Mouse (Mus musculus): ENCODE data around the gene Sprr1b. TPM values are rescaled to one million over a fixed set of nuclear protein-coding genes. Genes with fewer than 3 reads are reported as not detected.

The Sprr1b gene
- polyA plus RNA-seq (2014; fragmentation: Illumina TruSeq; extraction: RNeasy Lipid Tissue Mini Kit (QIAGEN cat#74804); ENCODE audit: low read depth, low replicate concordance), result not detected

DNA sequence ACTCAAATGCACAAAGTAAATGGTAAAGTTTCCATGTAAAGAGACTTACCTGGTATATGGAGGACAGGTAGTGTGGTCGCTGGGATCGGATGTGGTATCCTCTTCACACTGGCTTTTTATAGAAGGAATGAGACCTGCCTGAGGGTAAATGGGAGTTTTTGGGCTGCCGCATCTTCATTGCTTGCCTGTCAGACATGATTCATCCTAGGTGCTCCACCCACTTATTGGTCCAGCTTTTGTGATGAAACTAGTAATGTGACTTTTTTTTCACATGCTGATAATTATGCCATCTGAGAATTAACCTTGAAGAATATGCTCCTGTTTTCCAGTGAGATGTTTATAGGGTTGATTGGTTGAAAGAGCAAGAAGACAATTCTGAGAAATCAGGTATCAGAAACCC is at the start of gene Sprr1b:
TSS of gene Sprr1b (minus strand) at position 101 of the 400 bp plus-strand sequence.

DNA sequence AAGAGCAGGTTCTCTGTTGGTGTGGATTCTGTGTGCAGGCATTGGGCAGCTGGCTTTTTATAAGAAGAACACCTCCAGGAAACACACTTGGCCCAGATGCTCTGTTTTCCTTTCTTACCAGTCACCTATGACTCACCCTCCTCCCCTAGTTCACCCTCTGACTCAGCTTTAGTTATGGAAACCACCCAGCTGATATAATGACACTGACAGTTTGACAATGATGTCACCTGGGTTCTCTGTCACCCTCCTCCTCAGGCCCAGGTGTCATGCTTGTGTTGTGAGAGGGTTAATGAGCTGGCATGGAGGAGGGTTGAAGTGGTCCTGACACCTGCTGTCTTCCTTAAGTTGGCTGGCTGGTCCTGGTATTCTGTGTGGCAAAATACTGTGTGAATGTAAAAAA is 47.3 kb upstream of the Sprr1b start, which contains the start of gene Sprr1a:
TSS of gene Sprr1a (minus strand) at position 33 of the 400 bp plus-strand sequence.

DNA sequence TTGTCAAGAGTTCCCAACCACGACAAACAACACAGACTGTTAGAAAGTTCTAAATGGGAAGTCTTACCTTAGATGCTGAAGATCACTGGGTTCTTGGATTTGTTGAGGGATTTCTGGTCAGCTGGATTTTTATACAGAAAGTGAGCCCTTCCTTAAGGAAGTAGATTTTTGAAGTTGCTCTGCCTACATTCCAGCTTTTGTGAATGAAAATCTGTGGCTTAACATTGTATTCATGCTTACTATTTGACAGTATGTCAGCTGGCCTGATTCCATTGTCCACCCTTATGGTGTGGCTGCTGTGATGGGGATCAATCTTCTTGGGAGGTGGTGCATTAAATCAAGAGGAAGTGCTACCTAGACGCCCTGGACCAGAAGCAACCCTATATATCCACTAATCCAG is 20.0 kb upstream of the Sprr1b start, which contains the start of gene Sprr3:
TSS of gene Sprr3 (minus strand) at position 101 of the 400 bp plus-strand sequence.

DNA sequence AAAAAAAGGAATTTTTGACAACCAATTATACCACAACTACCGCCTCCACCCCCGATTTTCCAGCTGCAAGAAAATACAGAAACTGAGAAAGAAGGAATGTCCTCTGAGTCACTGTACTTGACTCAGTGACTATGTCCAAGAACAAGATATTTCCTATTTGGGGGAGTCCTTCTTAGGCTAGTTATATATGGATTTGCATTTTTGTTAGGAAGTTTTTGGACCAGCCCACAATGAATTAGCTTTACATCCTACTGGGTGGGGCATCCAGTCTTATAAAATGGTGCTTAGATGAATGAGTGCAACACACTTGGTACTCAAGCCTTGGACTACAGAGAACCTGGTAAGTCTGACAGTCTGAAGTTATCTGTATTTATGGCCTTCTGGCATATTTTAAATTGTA is 6.3 kb downstream of the Sprr1b start, which contains the start of gene Sprr2k:
TSS of gene Sprr2k (plus strand) at position 301 of the 400 bp plus-strand sequence.

DNA sequence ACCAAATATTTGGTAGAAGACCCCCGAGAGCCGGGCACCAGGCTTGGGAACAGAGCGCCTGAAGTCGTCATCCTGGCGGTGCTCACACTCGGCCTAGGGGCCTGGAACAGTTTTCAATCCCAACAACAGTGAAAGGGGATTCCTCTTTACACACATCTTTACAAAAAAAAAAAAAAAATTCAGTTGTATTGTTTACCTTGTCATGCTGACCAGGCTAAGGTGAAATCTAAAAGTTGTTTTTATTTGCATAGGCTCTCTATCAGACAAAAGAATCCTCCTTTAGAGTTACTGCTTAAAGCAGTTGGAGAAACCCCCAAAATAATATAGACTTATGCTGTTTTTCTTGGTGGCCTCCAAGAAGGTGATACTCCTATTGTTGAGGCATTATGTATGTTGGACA is 9.3 kb downstream of the Sprr1b start, which contains the start of gene Gm9774:
TSS of gene Gm9774 (minus strand) at position 101 of the 400 bp plus-strand sequence.

DNA sequence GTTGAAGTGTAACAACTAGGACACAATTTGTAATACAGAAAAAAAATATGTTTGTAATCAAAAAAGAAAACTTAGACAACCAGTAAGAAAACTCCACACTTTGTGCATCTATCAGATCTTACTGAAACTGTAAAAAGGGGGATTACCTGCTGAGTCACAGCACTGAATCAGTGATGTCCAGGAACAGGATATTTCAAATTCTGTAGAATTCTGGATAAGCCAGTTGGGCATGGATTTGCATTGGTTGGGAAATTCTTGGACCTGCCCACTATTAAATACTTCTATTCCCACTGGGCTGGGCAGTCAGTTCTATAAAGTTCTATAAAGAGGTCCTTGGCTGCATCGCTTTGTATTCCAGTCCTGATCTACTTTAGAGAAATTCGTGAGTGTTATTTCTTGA is 20.8 kb downstream of the Sprr1b start, which contains the start of gene Sprr2j-ps:
TSS of gene Sprr2j-ps (plus strand) at position 301 of the 400 bp plus-strand sequence.

DNA sequence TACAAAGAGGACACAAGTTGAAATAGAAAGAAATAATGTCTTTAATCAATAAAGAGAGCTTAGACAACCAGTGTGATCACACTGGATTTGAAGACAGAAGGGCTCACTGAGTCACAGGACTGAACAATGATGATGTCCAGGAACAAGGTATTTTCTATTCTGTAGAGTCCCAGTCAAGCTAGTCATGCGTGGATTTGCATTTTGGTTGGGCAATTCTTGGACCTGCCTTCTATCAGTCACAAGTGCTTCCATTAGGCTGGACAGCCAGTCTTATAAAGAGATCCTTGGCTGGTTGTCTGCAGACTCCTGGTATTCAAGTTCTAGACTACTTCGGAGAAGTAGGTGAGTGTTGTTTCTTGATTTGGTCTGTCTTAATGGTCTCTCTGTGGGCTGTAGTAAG is 30.9 kb downstream of the Sprr1b start, which contains the start of gene Sprr2i:
TSS of gene Sprr2i (plus strand) at position 301 of the 400 bp plus-strand sequence.

Other genes starting within 250 kb of the Sprr1b start
- gene Sprr2a1, start 223.0 kb downstream of the Sprr1b start, polyA plus RNA-seq (2014; fragmentation: Illumina TruSeq; extraction: RNeasy Lipid Tissue Mini Kit (QIAGEN cat#74804); ENCODE audit: low read depth, low replicate concordance), result not detected
- 0.07 TPM for gene Sprr2a2, start 222.9 kb downstream of the Sprr1b start, polyA plus RNA-seq (2014; fragmentation: Illumina TruSeq; extraction: RNeasy Lipid Tissue Mini Kit (QIAGEN cat#74804); ENCODE audit: low read depth, low replicate concordance)
- gene Sprr2a3, start 153.4 kb downstream of the Sprr1b start, polyA plus RNA-seq (2014; fragmentation: Illumina TruSeq; extraction: RNeasy Lipid Tissue Mini Kit (QIAGEN cat#74804); ENCODE audit: low read depth, low replicate concordance), result not detected
- gene Sprr2b, start 122.2 kb downstream of the Sprr1b start, polyA plus RNA-seq (2014; fragmentation: Illumina TruSeq; extraction: RNeasy Lipid Tissue Mini Kit (QIAGEN cat#74804); ENCODE audit: low read depth, low replicate concordance), result not detected
- gene Sprr2d, start 99.6 kb downstream of the Sprr1b start, polyA plus RNA-seq (2014; fragmentation: Illumina TruSeq; extraction: RNeasy Lipid Tissue Mini Kit (QIAGEN cat#74804); ENCODE audit: low read depth, low replicate concordance), result not detected
- not detected for gene Sprr2e, start 86.6 kb downstream of the Sprr1b start, polyA plus RNA-seq (2014; fragmentation: Illumina TruSeq; extraction: RNeasy Lipid Tissue Mini Kit (QIAGEN cat#74804); ENCODE audit: low read depth, low replicate concordance)
- gene Sprr2f, start 73.6 kb downstream of the Sprr1b start, polyA plus RNA-seq (2014; fragmentation: Illumina TruSeq; extraction: RNeasy Lipid Tissue Mini Kit (QIAGEN cat#74804); ENCODE audit: low read depth, low replicate concordance), result not detected
- not detected for gene Sprr2h, start 53.1 kb downstream of the Sprr1b start, polyA plus RNA-seq (2014; fragmentation: Illumina TruSeq; extraction: RNeasy Lipid Tissue Mini Kit (QIAGEN cat#74804); ENCODE audit: low read depth, low replicate concordance)
- gene Sprr2i, start 30.8 kb downstream of the Sprr1b start, polyA plus RNA-seq (2014; fragmentation: Illumina TruSeq; extraction: RNeasy Lipid Tissue Mini Kit (QIAGEN cat#74804); ENCODE audit: low read depth, low replicate concordance), result not detected
- not detected for gene Sprr2j-ps, start 20.7 kb downstream of the Sprr1b start, polyA plus RNA-seq (2014; fragmentation: Illumina TruSeq; extraction: RNeasy Lipid Tissue Mini Kit (QIAGEN cat#74804); ENCODE audit: low read depth, low replicate concordance)
- 5.4 TPM for gene Gm9774, start 9.4 kb downstream of the Sprr1b start, polyA plus RNA-seq (2014; fragmentation: Illumina TruSeq; extraction: RNeasy Lipid Tissue Mini Kit (QIAGEN cat#74804); ENCODE audit: low read depth, low replicate concordance)
- not detected for gene Sprr2k, start 6.2 kb downstream of the Sprr1b start, polyA plus RNA-seq (2014; fragmentation: Illumina TruSeq; extraction: RNeasy Lipid Tissue Mini Kit (QIAGEN cat#74804); ENCODE audit: low read depth, low replicate concordance)
- gene Sprr3, start 19.9 kb upstream of the Sprr1b start, polyA plus RNA-seq (2014; fragmentation: Illumina TruSeq; extraction: RNeasy Lipid Tissue Mini Kit (QIAGEN cat#74804); ENCODE audit: low read depth, low replicate concordance), result not detected
- gene Sprr1a, start 47.1 kb upstream of the Sprr1b start, polyA plus RNA-seq (2014; fragmentation: Illumina TruSeq; extraction: RNeasy Lipid Tissue Mini Kit (QIAGEN cat#74804); ENCODE audit: low read depth, low replicate concordance), result not detected
- gene Sprr4, start 61.7 kb upstream of the Sprr1b start, polyA plus RNA-seq (2014; fragmentation: Illumina TruSeq; extraction: RNeasy Lipid Tissue Mini Kit (QIAGEN cat#74804); ENCODE audit: low read depth, low replicate concordance), result not detected
- not detected for gene 2310046K23Rik, start 95.7 kb upstream of the Sprr1b start, polyA plus RNA-seq (2014; fragmentation: Illumina TruSeq; extraction: RNeasy Lipid Tissue Mini Kit (QIAGEN cat#74804); ENCODE audit: low read depth, low replicate concordance)
- 0.21 TPM for gene Ivl, start 134.9 kb upstream of the Sprr1b start, polyA plus RNA-seq (2014; fragmentation: Illumina TruSeq; extraction: RNeasy Lipid Tissue Mini Kit (QIAGEN cat#74804); ENCODE audit: low read depth, low replicate concordance)
- 4,960 TPM for gene Smcp, start 150.2 kb upstream of the Sprr1b start, polyA plus RNA-seq (2014; fragmentation: Illumina TruSeq; extraction: RNeasy Lipid Tissue Mini Kit (QIAGEN cat#74804); ENCODE audit: low read depth, low replicate concordance)
- gene 2210017I01Rik, start 168.7 kb upstream of the Sprr1b start, polyA plus RNA-seq (2014; fragmentation: Illumina TruSeq; extraction: RNeasy Lipid Tissue Mini Kit (QIAGEN cat#74804); ENCODE audit: low read depth, low replicate concordance), result 0.48 TPM
- 2.4 TPM for gene Lce6a, start 182.9 kb upstream of the Sprr1b start, polyA plus RNA-seq (2014; fragmentation: Illumina TruSeq; extraction: RNeasy Lipid Tissue Mini Kit (QIAGEN cat#74804); ENCODE audit: low read depth, low replicate concordance)
- not detected for gene Lce1a1, start 209.5 kb upstream of the Sprr1b start, polyA plus RNA-seq (2014; fragmentation: Illumina TruSeq; extraction: RNeasy Lipid Tissue Mini Kit (QIAGEN cat#74804); ENCODE audit: low read depth, low replicate concordance)
- not detected for gene Lce1b, start 218.1 kb upstream of the Sprr1b start, polyA plus RNA-seq (2014; fragmentation: Illumina TruSeq; extraction: RNeasy Lipid Tissue Mini Kit (QIAGEN cat#74804); ENCODE audit: low read depth, low replicate concordance)
- gene Lce1a2, start 231.5 kb upstream of the Sprr1b start, polyA plus RNA-seq (2014; fragmentation: Illumina TruSeq; extraction: RNeasy Lipid Tissue Mini Kit (QIAGEN cat#74804); ENCODE audit: low read depth, low replicate concordance), result not detected
- gene Lce1c, start 240.5 kb upstream of the Sprr1b start, polyA plus RNA-seq (2014; fragmentation: Illumina TruSeq; extraction: RNeasy Lipid Tissue Mini Kit (QIAGEN cat#74804); ENCODE audit: low read depth, low replicate concordance), result not detected
- gene Lce1d, start 248.4 kb upstream of the Sprr1b start, polyA plus RNA-seq (2014; fragmentation: Illumina TruSeq; extraction: RNeasy Lipid Tissue Mini Kit (QIAGEN cat#74804); ENCODE audit: low read depth, low replicate concordance), result not detected

Data from testis, adult 10 weeks (tissue).